Mouse (Mus musculus) embryonic facial prominence, embryonic 12.5 days (tissue): ENCODE results near the gene Gm14408. TPM values are rescaled to one million over a fixed set of nuclear protein-coding genes. Genes with fewer than 3 reads are reported as not detected.
"Not testable (repeated sequence)": the region's sequence is repeated elsewhere in the genome, so short reads cannot be mapped to it uniquely, and the experiment has no call there.

Source experiments
- ATAC-seq: fragments of 200-750 bp; cut with Nextera tagmentation; 2 replicates; pipeline ENCODE4 v1.8.0; 2017; ENCODE audit not compliant: insufficient number of reproducible peaks, insufficient read depth, low FRiP score, low TSS enrichment
- H3K27ac ChIP-seq: fragments of 300-500 bp; sonication (generic); 2 replicates; pipeline ENCODE4 v1.5.1; 2016; ENCODE audit warnings: mild to moderate bottlenecking
- H3K27me3 ChIP-seq: fragments of 300-500 bp; sonication (generic); 2 replicates; pipeline ENCODE4 v1.6.1; 2016; ENCODE audit warnings: mild to moderate bottlenecking, moderate library complexity
- H3K36me3 ChIP-seq: fragments of 300-500 bp; sonication (generic); 2 replicates; pipeline ENCODE4 v1.6.1; 2016; ENCODE audit warnings: mild to moderate bottlenecking
- H3K4me1 ChIP-seq: fragments of 300-500 bp; sonication (generic); 2 replicates; pipeline ENCODE4 v1.6.1; 2016
- H3K4me2 ChIP-seq: fragments of 300-500 bp; sonication (generic); replicated peaks from 2 replicates; pipeline ENCODE4 v1.6.1; 2016; ENCODE audit warnings: mild to moderate bottlenecking, moderate library complexity
- H3K4me3 ChIP-seq: fragments of 300-500 bp; sonication (generic); 2 replicates; pipeline ENCODE4 v1.5.1; 2016; ENCODE audit warnings: mild to moderate bottlenecking
- H3K9ac ChIP-seq: fragments of 300-500 bp; sonication (generic); 2 replicates; pipeline ENCODE4 v1.6.1; 2016; ENCODE audit warnings: mild to moderate bottlenecking, moderate library complexity
- H3K9me3 ChIP-seq: fragments of 300-500 bp; sonication (generic); 2 replicates; pipeline ENCODE4 v1.6.1; 2016; ENCODE audit warnings: mild to moderate bottlenecking, moderate library complexity
- WGBS: fragments of 180-500 bp; shearing (Covaris S2); methylation state at CpG from one replicate; pipeline ENCODE4 v1.1.7; 2016; 5-methylcytosine and 5-hydroxymethylcytosine counted together
- polyA plus RNA-seq: library from polyadenylated mRNA; unstranded; fragments of >200 nt; fragmentation: Nextera tagmentation; extraction: Ambion mirVana; gene quantifications from 2 replicates; pipeline ENCODE4 v1.2.1, GENCODE M21; 2016

The Gm14408 gene
- not detected in 2 replicates for polyA plus RNA-seq

- 95% methylated on average over 1 of the region's 3 CpGs for WGBS
- not testable (repeated sequence) for H3K27me3 ChIP-seq, H3K9ac ChIP-seq, H3K4me1 ChIP-seq, H3K4me3 ChIP-seq, H3K27ac ChIP-seq, H3K36me3 ChIP-seq, ATAC-seq, H3K9me3 ChIP-seq, H3K4me2 ChIP-seq
These were observed at the start of gene Gm14408 for GRCm38 (mm10) chr2:176830840-176831239. Gm14408 (plus strand) TSS chr2:176831140.

GRCm38 (mm10) chr2:176798312-176798711, 32.6 kb upstream of the Gm14408 start, which contains the start of gene Gm14295:
Gm14295 (plus strand) TSS chr2:176798612.
- not testable (repeated sequence) for H3K27ac ChIP-seq, ATAC-seq, H3K27me3 ChIP-seq, H3K9ac ChIP-seq, H3K4me1 ChIP-seq, H3K9me3 ChIP-seq, H3K36me3 ChIP-seq
- no CpG with 5 or more reads among the region's 6 CpGs for WGBS
- Histone ChIP-seq H3K4me3 (peak within 1 kb of the TSS; percentile 42), H3K4me2 (0 out of 2 replicates have a peak within 1 kb of the TSS, but pooled peaks have one; percentile 32)

DNA sequence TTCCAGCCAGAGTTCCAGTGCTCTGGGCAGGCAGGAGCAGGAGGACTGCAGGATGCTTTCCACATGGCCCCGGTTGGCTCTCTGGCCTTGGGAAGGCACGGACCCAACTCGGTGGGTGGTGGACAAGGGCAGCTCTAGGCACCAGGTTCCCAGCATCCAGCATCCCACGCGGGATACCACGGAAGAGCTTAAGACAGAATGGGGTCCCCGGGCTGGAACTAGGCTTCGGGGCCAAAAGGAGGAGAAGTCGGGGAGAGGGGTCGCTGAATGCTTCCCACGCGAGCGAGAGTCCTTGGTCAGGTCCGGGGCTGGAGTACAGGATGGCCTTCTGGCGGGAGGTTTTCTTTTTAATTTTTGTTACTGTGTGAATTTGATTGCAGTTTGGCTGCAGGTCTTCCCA, 32.2 kb upstream of the Gm14408 start:
- not testable (repeated sequence) for H3K9ac ChIP-seq

More for the DNA sequence above, 32.2 kb upstream of the Gm14408 start:
- peak overlapping the region; percentile 42 for H3K4me3 ChIP-seq
- H3K36me3 ChIP-seq, H3K27me3 ChIP-seq, H3K27ac ChIP-seq, H3K4me1 ChIP-seq, H3K9me3 ChIP-seq, ATAC-seq: not testable (repeated sequence)
- 0 out of 2 replicates have a peak overlapping the region, but pooled peaks have one; percentile 32 for H3K4me2 ChIP-seq
- 18% methylated on average over 15 of the region's 15 CpGs for whole genome bisulfite sequencing

Other genes with a start within 250 kb of the Gm14408 start
- gene Gm14308, start 194.8 kb upstream of the Gm14408 start, polyA plus RNA-seq: 21.7 and 27.9 TPM in 2 replicates
- gene Zfp973, start 160.6 kb upstream of the Gm14408 start, polyA plus RNA-seq: 8.8 and 9.6 TPM in 2 replicates
- 36.9 and 37.7 TPM in 2 replicates for gene Gm14305, start 122.8 kb upstream of the Gm14408 start, polyA plus RNA-seq
- gene Gm14295, start 32.5 kb upstream of the Gm14408 start, polyA plus RNA-seq: 14.2 and 16.5 TPM in 2 replicates
- gene Gm14296, start 96.7 kb downstream of the Gm14408 start, polyA plus RNA-seq: 8.8 and 17.4 TPM in 2 replicates
- 10.6 and 14.1 TPM in 2 replicates for gene Gm14419, start 169.8 kb downstream of the Gm14408 start, polyA plus RNA-seq
- gene Gm14401, start 243.2 kb downstream of the Gm14408 start, polyA plus RNA-seq: not detected in 2 replicates